Mouse (Mus musculus): Measurements from ENCODE around the gene Ncoa1.
A peak's percentile ranks its signal among the peaks of the same experiment; 100 is the strongest.
"Not testable (repeated sequence)": the region's sequence is repeated elsewhere in the genome, so short reads cannot be mapped to it uniquely, and the experiment has no call there.

The Ncoa1 gene

GRCm38 (mm10) chr12:4391256-4391655, 85.7 kb downstream of the Ncoa1 start:
- DNase-seq = no peak

GRCm38 (mm10) chr12:4390721-4391120, 86.3 kb downstream of the Ncoa1 start:
- no peak for DNase-seq

DNA sequence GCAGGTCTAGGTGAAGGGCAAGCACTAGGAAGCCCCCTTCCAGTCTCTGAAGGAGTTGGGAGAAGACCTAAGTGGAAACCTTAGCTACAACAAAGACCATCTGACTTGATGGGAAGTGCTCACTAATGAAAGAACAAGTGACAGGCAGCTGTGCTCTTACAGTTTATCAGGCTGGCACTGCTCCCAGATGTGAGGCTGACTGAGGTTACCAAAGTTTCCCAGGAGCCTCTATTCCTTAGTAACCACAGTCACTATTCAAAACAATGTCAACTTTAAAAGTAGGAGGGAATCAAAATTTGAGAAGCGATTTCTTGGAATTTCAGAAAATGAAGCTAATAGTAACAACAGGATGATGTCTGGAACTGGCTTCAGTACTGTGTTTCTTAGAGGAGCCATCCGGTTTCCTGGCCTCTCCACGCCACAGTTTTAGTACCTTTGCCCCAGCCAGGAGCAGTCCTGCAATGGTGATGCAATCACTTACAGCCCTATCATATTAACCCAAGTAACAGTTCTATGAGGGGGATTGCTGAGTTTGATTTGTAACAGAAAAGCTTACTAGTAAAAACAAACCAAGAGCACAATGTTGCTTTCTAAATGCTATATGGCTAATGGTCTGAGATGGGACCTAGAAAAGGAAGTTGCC, 90.8 kb downstream of the Ncoa1 start:
- peak; percentile 55 to 56 for DNase-seq

GRCm38 (mm10) chr12:4383061-4383460, 93.9 kb downstream of the Ncoa1 start:
- DNase-seq = no peak

DNA sequence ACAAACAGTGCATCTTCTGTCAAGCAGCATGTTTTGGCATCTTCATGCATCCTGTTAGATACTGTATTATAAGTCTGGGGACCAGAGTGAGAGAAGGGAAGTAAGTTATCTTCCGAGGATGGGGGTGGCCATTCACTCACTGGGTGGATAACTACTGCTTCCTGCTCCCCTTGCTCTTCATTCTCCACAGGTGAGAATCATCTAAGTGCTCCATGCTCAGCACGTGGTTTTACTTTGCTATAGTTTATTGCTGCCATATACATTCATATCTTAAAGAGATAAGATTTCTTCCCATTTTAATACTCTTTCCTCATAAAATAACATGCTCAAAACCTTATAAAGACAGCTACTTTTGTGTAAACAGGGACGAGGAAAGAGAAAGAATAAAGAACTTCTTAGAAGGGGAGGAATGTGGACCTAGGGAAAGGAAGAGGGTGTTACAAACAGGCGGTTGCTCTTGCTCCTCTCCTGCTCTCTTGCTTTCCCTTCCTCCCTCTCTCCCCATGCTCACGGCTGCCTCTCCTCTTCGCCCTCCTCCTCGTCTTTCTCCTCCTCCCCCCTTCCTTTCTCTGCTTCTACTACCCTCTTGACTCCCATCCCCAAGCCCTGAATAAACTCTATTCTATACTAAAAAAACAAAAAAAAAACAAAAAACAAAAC, 97.6 kb downstream of the Ncoa1 start:
- no peak for DNase-seq

DNA sequence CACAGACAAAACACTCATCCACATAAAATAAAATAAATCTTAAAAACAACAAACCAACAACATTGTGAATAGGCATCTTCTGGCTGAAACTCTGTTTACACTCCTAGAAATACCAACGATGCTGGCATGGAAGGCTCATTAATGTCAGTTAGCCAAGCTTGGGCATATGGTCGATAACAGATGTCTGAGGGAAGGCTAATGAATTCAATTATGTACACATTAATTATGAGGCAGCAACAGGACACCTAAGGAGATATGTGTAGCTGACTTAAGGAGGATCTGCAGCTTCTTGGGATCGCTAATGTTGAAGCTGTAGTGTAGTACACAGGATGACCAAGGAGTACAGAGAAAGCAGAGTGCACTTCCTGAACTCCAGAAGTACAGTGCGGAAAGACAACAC, 100.5 kb downstream of the Ncoa1 start:
- no peak for DNase-seq

DNA sequence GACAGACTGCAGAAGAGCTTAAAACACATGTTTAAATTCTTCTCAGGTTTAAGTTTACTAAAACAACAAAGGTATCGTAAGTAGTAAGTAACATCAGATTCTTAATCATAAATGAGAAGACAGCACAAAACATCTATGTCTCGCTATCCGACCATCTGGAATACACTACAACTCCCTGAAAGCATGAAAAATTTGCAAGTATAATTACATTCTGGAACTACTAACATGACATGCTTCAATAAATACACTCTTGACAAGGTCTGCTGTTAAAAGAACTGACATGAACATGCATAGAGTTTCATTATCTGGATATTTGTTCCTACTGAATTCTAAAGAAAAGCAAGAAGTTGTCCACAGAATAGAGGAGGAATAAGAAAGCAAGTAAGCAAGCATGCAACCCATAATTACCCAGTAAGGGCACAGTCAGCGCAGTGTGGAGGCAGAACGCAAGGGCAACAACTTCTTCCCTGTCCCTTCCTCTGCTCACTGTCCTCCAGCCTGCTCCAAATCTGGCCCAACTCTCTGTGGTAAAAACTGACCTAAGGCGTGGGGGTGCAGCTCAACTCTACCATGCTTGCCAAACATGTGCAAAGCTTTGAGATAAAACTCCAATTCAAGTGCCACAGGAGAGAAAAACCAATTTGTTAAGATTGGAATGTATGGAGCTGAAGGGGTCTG, 102.0 kb downstream of the Ncoa1 start:
- no peak for DNase-seq

- DNase-seq = no peak
Measured at GRCm38 (mm10) chr12:4371406-4371805, 105.6 kb downstream of the Ncoa1 start.

- DNase-seq = no peak
Measured at GRCm38 (mm10) chr12:4365951-4366350, 111.0 kb downstream of the Ncoa1 start.

- no peak for DNase-seq
Measured at GRCm38 (mm10) chr12:4359475-4359874, 117.5 kb downstream of the Ncoa1 start.

GRCm38 (mm10) chr12:4358653-4359052, 118.3 kb downstream of the Ncoa1 start:
- not testable (repeated sequence) for DNase-seq

GRCm38 (mm10) chr12:4358100-4358499, 118.9 kb downstream of the Ncoa1 start:
- no peak for DNase-seq

DNA sequence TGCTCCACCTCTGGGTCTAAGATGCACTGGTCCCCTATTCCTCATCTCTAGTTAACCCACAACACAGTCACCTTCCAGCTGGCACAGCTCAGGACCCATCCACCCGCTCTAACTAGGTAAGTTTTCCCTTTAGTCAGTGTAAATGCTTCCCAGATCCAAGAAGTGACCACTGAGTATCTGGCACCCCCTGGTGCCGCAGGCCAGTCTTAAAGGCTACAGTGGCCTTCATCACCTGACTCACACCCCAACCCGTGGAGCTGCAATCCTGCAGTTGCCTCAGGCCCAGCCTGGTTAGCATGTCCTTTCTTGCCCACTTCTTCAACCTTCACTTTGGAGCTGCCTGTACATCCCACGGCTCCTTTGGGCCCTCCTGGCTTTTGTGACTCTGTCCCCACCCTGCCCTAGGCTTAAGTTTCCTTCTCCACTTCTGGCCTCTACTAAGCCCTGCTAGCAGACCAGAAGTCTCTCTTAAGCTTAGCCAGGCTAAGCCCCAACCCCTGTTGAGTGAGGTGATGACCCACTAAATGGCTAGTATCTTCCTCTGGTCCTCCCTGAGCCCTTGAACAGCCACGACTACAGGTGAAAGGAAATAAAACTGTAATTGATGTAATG, 120.0 kb downstream of the Ncoa1 start:
- no peak for DNase-seq

GRCm38 (mm10) chr12:4355019-4355730, 121.8 kb downstream of the Ncoa1 start:
- DNase-seq = no peak

GRCm38 (mm10) chr12:4343216-4343615, 133.8 kb downstream of the Ncoa1 start:
- DNase-seq = no peak

GRCm38 (mm10) chr12:4342087-4342486, 134.9 kb downstream of the Ncoa1 start:
- no peak for DNase-seq

DNA sequence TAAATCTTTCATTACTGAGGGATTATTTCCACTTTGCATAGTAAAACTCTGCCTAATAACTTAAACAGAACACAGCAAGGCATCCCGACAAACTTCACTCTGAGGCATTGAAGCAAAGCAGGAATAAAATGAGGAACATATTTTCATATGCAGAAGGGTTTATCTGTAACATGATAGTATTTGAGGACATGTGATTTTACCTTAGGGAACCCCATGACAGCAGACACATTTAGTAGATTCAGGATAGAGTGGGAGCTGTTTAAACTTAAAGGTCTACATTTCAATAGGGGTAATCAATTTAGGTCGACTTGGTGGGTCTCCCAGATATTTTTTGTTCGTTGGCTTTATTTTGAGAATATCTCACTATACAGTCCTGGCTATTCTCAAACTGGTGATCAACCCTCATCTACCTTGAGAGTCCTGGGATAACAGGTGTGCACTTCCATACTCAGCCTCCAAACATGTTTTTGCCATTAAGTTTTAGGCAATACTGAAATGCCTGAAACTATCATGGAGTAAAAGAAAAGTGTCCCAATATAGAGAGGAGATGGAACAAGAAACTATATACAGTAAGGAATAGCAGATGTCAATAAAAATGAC, 136.6 kb downstream of the Ncoa1 start:
- DNase-seq = no peak

DNA sequence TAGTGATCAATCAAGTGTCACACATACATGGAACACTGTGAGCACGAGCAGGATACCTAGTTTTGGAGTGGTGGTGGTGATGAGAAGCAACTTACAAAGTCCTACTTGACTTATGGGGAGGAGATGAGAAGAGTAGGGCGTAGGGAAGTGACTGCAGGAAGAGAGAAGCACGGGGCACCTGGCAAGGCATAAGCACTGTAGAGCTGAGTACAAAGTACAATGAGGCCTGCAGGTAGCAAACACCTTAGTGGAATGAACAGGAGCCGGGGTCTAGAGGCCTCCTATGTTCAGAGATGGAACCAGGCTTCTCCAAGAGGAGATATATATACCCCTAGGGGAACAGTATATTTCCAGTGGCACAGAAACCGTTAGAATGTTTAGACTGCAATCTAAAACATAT, 153.4 kb downstream of the Ncoa1 start:
- no peak for DNase-seq

DNA sequence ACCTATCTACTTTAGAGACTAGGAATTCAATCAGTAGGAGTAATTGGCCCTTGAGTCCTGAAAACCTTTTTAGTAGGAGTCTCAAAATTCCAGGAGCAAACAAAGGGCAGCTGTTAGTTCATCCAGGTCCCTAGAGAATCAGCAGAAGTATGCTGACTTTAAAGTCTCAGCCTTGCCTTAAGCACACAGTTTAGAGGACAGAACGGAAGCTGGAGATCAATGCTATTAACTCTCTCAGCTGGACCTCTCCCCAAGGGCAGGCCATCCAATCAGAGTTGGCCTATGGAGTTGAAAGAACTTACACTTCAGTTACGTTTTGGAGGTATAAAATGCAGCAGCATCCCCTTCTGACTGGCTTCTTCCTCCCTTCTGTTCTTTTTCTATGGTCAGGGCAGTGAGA, 154.8 kb downstream of the Ncoa1 start:
- no peak for DNase-seq

DNA sequence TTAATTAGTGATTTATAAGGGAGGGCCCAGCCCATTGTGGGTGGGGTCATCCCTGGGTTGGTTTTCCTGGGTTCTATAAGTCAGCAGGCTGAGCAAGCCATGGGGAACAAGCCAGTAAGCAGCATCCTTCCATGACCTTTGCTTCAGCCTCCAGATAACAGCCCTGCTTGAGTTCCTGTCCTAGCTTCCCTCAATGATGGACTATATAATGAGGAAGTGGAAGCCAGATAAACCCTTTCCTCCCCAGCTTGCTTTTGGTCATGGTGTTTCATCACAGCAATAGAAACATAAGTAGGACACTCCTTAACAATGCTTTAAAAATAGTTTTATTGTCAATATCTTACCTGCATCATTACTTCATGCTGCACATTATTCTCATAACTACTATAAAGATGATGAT, 163.2 kb downstream of the Ncoa1 start:
- DNase-seq = no peak

GRCm38 (mm10) chr12:4306712-4307313, 170.2 kb downstream of the Ncoa1 start:
- no peak for DNase-seq

DNA sequence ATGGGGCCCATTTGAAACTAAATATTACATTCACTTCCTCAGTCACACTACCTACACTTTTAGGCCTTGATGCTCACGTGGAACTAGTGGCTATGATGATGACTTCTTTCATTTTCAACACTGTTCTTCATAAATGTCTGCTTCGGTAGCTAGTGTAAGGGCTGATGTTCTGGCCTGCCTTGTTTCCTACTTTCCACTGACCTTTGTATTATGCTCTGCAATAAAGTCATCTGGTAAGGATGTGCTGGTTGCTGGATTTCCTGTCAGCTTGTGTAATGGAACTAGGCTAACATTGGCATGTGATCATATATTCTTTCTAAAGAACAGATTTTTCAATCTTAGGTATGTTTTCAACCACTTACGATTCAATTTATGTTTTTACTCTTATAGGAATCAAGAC, 177.7 kb downstream of the Ncoa1 start:
- DNase-seq = no peak

Measured in kidney, postnatal 25 days (tissue).